Mouse (Mus musculus): ENCODE data around the gene Oser1.

Oser1 gene

DNA sequence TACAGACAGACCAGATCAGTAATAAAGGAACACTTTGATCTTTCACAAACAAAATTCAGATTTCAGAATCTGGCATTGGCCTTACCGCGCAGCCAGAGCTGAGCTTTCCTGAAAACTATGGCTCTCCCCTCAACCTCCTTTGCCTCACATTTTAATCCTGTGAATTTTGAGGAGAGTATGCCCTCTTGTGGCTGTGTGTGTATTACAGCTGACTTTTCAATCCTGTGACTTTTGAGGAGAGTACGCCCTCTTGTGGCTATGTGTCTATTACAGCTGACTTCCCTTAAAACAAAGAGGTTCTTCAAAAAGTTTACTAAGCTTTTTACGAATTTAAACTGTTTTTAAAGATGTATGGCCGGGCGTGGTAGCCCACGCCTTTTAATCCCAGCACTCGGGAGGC, 23.3 kb downstream of the Oser1 start:
- DNase-seq (ENCODE audit: low spot score): peak; percentile 80

- DNase-seq (ENCODE audit: low spot score): no peak
Measured at GRCm38 (mm10) chr2:163399222-163399621, 25.3 kb downstream of the Oser1 start.

DNA sequence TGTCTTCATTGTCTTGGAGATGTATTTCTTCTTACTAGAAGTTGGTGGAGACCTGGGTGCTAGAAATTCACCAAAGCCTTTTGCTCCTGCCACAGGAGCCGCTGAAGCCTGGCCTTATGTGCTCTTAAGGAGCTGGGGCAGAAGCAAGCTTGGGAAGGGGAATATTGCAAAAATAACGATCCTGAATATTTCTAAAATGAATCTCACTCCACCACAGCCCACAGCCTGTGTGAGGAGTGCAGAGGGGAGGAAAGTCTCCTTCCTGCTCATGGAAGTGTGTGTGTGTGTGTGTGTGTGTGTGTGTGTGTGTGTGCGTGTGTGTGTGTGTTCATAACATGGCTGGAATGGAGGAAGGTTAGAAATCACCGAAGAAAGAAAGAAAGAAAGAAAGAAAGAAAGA, 25.7 kb downstream of the Oser1 start:
- no peak for DNase-seq (ENCODE audit: low spot score)

- DNase-seq (ENCODE audit: low spot score): no peak
Measured at GRCm38 (mm10) chr2:163397905-163398304, 26.6 kb downstream of the Oser1 start, which contains the start of gene Jph2. Gene Jph2 (minus strand): TSS chr2:163397993.

DNA sequence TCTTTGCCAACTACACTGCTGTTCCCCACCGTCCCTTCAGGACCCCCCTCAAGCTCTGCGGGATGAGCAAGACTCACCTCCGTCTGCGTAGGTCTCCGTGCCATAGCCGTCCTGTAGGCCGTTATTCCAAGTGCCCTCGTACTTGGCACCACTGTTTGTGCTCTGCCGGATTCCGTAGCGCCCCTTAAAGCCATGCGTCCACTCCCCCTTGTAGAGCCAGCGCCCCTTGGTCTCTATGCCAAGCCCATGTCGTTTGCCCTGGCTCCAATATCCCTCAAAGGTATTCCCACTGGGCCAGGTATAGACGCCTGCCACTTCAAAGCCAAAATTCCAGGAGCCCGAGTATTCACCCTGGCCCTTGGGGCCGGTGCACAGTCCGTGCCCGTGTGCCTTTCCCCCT, 27.4 kb downstream of the Oser1 start:
- no peak for DNase-seq (ENCODE audit: low spot score)

GRCm38 (mm10) chr2:163394977-163395376, 29.5 kb downstream of the Oser1 start:
- no peak for DNase-seq (ENCODE audit: low spot score)

DNA sequence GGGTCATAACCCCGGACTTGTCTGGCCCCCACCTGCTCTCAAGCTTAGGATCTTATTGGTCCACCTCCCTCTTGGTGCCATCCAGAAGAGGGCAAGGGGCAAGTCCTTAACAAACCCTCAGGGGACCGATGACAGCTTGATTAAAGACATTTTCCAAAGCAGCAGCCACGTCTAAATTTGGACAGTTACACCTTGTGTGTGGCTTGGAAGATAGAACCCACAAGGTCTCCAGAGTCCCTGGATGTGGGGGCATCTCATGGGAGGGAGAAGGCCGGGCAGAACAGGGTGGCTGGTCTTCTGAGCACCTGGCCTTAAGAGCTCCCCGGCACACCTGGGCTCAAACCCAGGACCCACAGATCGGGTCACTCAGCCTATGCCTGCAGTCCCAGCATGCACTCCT, 30.5 kb downstream of the Oser1 start:
- DNase-seq (ENCODE audit: low spot score): no peak

DNA sequence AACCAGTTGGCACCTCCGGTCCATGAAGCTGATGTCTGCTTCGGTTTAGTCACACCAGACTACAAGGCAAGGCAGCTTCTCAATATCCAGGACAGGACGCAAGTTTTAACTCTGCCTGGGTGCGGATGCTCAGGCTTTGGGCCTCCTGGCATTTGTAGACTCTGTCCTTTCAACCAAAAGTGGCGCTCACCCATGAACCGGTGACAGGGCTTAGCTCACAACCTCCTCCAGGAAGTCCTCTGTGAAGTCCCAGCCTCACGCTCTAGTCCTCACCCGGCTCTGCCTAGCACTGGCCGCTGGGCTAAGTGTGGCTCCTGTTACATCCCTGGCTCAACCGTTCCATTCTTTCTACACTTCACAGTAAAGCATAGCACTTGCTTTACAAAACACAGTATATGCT, 31.3 kb downstream of the Oser1 start:
- no peak for DNase-seq (ENCODE audit: low spot score)

GRCm38 (mm10) chr2:163392436-163392835, 32.1 kb downstream of the Oser1 start:
- DNase-seq (ENCODE audit: low spot score): no peak

GRCm38 (mm10) chr2:163386423-163387190, 37.9 kb downstream of the Oser1 start:
- no peak for DNase-seq (ENCODE audit: low spot score)

- no peak for DNase-seq (ENCODE audit: low spot score)
Measured at GRCm38 (mm10) chr2:163385126-163385525, 39.4 kb downstream of the Oser1 start.

- DNase-seq (ENCODE audit: low spot score): no peak
Measured at GRCm38 (mm10) chr2:163381246-163381645, 43.3 kb downstream of the Oser1 start.

GRCm38 (mm10) chr2:163379366-163379765, 45.1 kb downstream of the Oser1 start:
- no peak for DNase-seq (ENCODE audit: low spot score)

DNA sequence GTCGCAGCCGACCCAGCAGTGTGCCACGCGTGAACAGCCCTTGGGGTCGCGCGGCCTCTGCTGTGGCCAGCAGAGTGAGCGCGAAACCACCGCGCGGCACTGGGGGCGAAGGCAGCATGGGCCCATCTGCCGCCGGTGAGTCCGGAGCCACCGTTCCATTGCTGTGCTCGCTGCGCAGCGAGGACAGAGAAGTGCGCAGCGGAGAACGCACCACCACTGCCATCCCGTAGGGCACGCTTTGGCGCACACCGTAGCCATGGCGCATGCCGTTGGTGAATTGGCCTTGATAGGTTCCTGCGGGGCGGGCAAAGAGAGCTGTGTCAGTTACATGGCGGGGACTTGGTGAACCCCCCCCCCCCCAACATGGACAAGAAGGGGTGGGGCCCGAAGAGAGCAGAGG, 48.4 kb downstream of the Oser1 start:
- no peak for DNase-seq (ENCODE audit: low spot score)

GRCm38 (mm10) chr2:163375468-163375867, 49.0 kb downstream of the Oser1 start:
- no peak for DNase-seq (ENCODE audit: low spot score)

DNA sequence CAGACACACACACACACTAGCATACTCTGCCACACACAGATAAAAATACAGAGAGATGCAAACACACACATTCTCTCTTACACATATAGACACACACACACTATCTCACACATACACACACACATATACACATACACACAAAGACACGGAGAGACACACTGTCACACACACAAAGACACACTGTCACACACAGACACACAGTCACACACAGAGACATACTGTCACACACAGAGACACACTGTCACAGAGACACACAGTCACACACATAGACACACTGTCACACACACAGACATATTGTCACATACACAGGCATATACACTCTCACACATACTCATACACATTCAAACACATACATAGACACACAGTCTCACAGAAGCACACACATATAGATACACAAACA, 51.9 kb downstream of the Oser1 start:
- no peak for DNase-seq (ENCODE audit: low spot score)

DNA sequence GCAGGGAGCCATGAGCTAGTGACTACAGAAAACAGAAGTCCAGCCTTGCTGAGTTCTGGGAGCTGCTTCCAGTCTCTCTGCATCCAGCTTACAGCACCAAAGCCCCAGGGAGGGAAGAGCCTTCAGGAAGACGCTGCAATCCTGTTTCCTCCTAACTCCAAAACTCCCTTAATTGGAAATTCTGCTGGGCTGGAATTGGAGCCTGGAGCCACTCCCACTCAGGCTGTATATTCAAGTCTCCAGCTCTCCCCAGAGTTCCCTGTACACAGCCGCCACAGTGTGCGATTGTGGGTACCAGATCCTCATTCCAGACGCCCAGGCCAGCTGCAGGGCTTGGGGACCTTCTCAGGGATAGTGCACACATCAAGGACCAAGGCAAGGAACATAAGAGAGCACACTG, 54.3 kb downstream of the Oser1 start:
- DNase-seq (ENCODE audit: low spot score): no peak

DNA sequence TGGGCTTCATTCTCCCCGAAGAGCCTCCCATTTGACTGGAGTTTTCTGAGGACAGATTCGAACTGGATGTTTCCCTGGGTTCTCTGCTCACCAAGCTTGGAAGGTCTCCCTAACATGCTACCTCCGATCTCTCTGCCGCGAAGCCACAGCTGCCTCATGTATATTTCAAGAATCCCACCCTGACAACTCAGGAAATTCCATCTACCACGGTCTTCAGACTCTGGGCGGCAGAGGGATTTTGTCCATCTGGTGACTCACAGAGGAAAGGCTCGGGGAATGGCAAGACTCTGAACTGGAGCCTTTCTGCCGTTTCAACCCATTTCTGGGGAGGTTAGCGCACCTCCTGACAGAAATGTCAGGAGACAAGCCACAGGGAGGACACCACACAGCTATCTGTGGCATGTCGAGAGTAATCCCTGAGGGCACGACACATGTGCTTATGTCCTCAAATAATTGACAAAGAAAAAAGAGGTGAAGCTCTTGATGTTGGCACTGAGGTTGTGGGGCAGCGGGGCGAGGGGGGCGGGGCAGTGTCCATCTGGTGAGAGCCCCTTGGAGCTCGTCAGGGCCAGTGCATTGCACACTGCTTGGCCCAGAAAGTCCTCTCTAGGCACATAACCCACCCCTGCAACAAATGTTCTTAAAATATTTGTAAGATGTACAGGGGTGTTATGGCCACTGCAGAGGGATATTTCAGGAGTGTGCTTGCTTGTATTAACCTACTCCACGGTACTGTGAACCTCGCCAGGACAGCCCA, 59.5 kb downstream of the Oser1 start:
- DNase-seq (ENCODE audit: low spot score): no peak

DNA sequence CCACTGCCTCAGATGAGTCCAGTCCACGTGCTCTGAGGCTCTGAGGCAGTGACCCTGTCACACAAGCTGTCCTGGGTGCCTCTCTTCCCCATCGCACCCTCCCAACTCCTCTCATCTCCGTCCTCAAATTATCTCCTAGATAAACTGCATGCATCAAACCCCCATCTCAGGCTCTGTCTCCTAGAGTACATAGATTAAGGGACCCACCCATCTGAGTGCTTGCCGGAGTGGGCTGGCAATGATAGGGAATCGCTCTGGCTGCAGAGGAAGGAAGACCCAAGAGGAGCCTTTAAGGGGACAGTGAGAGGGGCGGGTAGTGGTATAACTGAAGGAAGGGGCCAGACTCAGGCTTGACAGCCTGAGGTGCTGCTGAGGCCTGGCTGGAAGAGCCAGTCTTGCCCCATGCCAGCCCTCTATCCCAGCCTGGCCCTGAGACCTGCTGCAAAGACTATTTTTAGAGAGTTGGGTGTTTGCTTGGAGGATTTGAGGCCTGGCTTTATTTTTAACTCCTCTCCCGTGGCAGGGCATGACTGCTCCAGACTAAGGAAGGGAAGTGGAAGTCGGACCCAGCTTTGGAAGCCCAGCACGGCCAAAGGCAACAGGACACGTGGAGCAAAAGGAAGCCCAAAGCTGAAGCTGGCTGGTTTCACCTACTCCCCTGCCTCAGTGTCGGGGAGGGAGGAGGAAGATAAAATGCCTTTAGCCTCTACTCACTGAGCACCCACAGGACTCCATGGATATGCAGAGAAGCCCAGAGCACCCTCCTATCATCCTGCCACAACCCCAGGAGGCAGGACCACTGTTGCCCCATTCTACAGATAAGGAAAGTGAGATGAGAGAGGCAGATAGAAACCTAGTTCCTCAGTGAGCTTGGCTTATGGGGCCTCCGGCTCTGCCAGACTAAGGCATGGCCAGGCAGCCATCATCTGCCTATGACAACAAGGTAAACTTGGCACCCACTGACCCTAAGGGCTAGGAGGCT, 61.3 kb downstream of the Oser1 start:
- DNase-seq (ENCODE audit: low spot score): no peak

DNA sequence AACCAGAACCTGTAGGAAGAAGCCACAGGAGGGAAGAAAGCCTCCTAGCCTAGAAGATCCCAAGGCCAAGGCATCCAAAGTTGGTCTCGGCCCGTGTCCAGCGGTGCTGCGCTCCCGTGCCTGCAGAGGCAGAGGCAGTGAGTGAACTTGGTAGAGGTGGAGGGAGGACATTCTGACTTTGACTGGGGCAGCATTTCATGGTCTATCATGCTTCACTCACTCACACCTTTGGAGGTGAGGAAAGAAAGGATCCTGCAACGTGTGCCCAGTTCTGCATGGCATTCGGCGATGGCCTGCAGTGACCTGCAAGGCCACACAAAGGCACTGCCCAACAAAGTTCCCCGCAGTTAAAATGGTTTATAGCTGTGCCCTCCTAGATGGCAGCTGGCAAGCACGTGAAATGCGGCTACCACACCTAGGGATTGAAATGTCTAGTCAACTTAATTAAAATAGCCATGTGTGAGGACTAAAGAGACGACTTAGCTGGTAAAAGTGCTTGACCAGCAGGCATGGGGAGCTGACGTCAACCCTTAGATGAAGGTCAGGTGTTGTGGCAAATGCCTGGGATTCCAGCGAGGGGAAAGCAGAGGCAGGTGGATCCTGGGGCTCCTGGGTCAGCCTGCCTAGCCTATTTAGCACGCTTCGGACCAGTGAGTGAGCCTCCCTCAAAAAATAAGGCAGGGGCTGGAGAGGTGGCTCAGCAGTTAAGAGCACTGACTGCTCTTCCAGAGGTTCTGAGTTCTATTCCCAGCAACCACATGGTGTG, 63.5 kb downstream of the Oser1 start:
- DNase-seq (ENCODE audit: low spot score): no peak

DNA sequence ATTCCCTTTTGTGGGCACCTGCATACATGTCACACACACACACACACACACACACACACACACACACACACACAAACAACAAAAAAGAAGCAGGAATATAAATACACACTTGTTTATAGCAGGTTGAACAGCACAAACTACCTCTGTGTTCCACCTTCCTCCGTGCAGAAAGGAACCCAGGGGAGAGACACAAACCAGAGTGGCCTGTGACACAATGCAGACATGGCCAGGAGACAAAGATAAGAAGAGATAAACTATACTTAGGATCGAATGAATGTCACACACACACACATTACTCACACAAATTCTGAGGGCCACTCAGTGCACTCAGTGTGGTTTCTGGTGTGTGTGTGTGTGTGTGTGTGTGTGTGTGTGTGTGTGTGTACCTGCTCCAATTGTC, 65.2 kb downstream of the Oser1 start:
- no peak for DNase-seq (ENCODE audit: low spot score)

GRCm38 (mm10) chr2:163358662-163359061, 65.8 kb downstream of the Oser1 start:
- DNase-seq (ENCODE audit: low spot score): no peak

All from left cerebral cortex, adult 11 months (tissue).